Mouse (Mus musculus) gonadal fat pad, adult 2 months (tissue): ENCODE measurements around the gene Vsnl1. TPM values are rescaled to one million over a fixed set of nuclear protein-coding genes. Genes with fewer than 3 reads are reported as not detected.

Experiments used
- DNase-seq: peaks from one replicate; pipeline ENCODE4 v3.0.0-alpha.2; 2012; ENCODE audit warnings: low read depth
- polyA plus RNA-seq: library from polyadenylated mRNA; depleted of rRNA; stranded (reverse); fragments of >200 nt; gene quantifications from 2 replicates; pipeline ENCODE4 v1.2.3, GENCODE M21; 2012; rRNA removed

The Vsnl1 gene
- 0.05 and 0.11 TPM in 2 replicates for polyA plus RNA-seq

- DNase-seq = no peak
Measured at GRCm38 (mm10) chr12:11436497-11437265, at the start of gene Vsnl1. Gene Vsnl1 (minus strand): TSS chr12:11436613.

GRCm38 (mm10) chr12:11456632-11457031 lies 20.2 kb upstream of the Vsnl1 start:
- no peak for DNase-seq

GRCm38 (mm10) chr12:11456213-11456612 lies 19.8 kb upstream of the Vsnl1 start:
- no peak for DNase-seq

GRCm38 (mm10) chr12:11455549-11456194 lies 19.3 kb upstream of the Vsnl1 start, which contains the start of gene Rad51ap2:
Gene Rad51ap2 (plus strand): TSS chr12:11456079.
- DNase-seq = no peak

GRCm38 (mm10) chr12:11454146-11454545 lies 17.7 kb upstream of the Vsnl1 start:
- DNase-seq = no peak

GRCm38 (mm10) chr12:11437907-11438447 lies 1.6 kb upstream of the Vsnl1 start:
- DNase-seq = no peak

GRCm38 (mm10) chr12:11437266-11437906 lies 973 bp upstream of the Vsnl1 start:
- no peak for DNase-seq

- DNase-seq = no peak
Measured at GRCm38 (mm10) chr12:11436023-11436350, 426 bp downstream of the Vsnl1 start.

- DNase-seq = no peak
Measured at GRCm38 (mm10) chr12:11435246-11436022, 979 bp downstream of the Vsnl1 start.

GRCm38 (mm10) chr12:11434446-11434845 lies 2.0 kb downstream of the Vsnl1 start:
- no peak for DNase-seq

GRCm38 (mm10) chr12:11433716-11434115 lies 2.7 kb downstream of the Vsnl1 start:
- DNase-seq = no peak

- no peak for DNase-seq
Measured at GRCm38 (mm10) chr12:11433126-11433525, 3.3 kb downstream of the Vsnl1 start.

- DNase-seq = no peak
Measured at GRCm38 (mm10) chr12:11427396-11427795, 9.0 kb downstream of the Vsnl1 start.

GRCm38 (mm10) chr12:11418112-11418511 lies 18.3 kb downstream of the Vsnl1 start:
- DNase-seq = no peak

- DNase-seq = no peak
Measured at GRCm38 (mm10) chr12:11407679-11408078, 28.7 kb downstream of the Vsnl1 start.

GRCm38 (mm10) chr12:11398791-11399190 lies 37.6 kb downstream of the Vsnl1 start:
- DNase-seq = no peak

- no peak for DNase-seq
Measured at GRCm38 (mm10) chr12:11397029-11397428, 39.4 kb downstream of the Vsnl1 start.

- no peak for DNase-seq
Measured at GRCm38 (mm10) chr12:11395470-11395869, 40.9 kb downstream of the Vsnl1 start.

GRCm38 (mm10) chr12:11392525-11392924 lies 43.9 kb downstream of the Vsnl1 start:
- no peak for DNase-seq

GRCm38 (mm10) chr12:11391244-11391949 lies 45.0 kb downstream of the Vsnl1 start:
- no peak for DNase-seq

- no peak for DNase-seq
Measured at GRCm38 (mm10) chr12:11389141-11389540, 47.3 kb downstream of the Vsnl1 start.
